8 mouse cellular contexts compared by ENCODE assay signal in the genomic region with DNA sequence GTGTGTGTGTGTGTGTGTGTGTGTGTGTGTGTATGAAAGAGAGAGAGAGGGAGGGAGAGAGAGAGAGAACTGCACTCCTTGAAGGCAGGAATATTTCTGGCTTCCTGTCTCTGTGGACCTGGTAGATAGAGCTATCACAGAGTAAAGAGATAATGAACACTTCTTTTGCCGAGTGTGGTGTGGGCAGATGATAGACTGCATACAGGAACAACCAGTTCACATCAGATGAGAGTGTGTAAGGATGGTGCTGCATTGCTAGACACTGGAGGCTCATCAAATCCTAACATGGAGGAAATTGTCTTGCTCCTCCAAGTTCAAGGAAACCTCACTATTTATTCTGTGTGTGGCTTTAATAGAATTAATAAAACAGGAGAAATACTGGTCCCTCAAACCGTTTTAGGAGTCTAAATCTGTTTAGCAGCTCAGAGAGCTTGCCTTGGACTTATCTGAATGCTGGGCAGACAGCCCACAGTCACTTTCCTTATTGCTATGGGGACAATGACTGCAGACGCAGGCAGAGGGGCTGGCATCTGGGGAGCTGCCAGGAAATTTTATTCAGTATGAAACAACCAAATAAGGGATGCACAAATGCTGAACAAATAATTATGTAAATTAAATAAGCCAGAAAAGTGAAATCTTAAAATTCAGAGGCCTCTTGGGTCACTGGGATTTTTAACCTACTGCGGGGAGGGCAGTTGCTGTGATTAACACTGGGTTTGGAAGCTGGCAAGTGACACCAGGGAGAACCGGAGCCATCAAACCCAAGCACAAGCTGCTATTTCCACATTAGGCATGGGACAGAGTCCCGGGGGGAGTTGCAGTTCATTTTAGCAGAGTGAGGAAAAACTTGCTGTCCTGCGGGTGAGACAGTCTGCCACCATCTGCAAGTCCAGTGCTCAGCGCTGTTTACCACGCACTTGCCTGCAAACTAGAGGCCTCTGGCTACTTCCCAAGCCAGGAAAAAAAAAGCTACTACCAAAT. TPM values are rescaled to one million over a fixed set of nuclear protein-coding genes. Genes with fewer than 3 reads are reported as not detected.
DNase-seq lines count a peak whose midpoint lies in the region; TF ChIP-seq lines count a peak whose summit lies in the region.

No protein-coding gene starts in this region.

- H3K27ac ChIP-seq in gastrocnemius, adult 2 months: no peak overlapping the region

- intact Hi-C loops in gastrocnemius, adult 2 months (cut with DNase I): no loop called here

- no peak overlapping the region for H3K4me3 ChIP-seq in gastrocnemius, adult 2 months

- TF ChIP-seq CTCF in gastrocnemius, adult 2 months (IDR thresholded peaks at IDR 0.05): no peak

- DNase-seq in gastrocnemius, adult 2 months: peak; percentile 26
- DNase-seq in gastrocnemius, adult 8-10 months (ENCODE audit: low spot score in 2 of 2): no peak
- DNase-seq in cerebellum, adult 11-12 months: peak; percentile 16
- peak; percentile 17 to 31 for DNase-seq in heart, adult 9 months (ENCODE audit: low spot score in 2 of 2)
- DNase-seq in layer of hippocampus, postnatal 25 days (ENCODE audit: extremely low spot score in 1 of 2, low spot score in 1 of 2): peak; percentile 22 to 48
- DNase-seq in right cerebral cortex, postnatal 10 days (ENCODE audit: low spot score in 2 of 2): peak; percentile 80 to 88
- no peak for DNase-seq in urinary bladder, postnatal 25 days (ENCODE audit: low spot score)
- DNase-seq in kidney, postnatal 25 days: no peak

RNA-seq across cellular contexts. Expression of a gene that starts 43.5 kb away (rescaled TPM):
- under 1 TPM; 0.67 to 0.71 TPM for total RNA-seq in gastrocnemius, adult 2 months (2021)
- total RNA-seq in gastrocnemius, adult 8-10 months (2022): under 1 TPM in 2 of 4 experiments, not detected in 2; 0.19 to 0.54 TPM
- total RNA-seq in layer of hippocampus, postnatal 25 days (2021): 1 to 10 TPM; 8.0 to 8.9 TPM

Comparison
In these comparisons a context has a peak if more than half of its experiments do, and no peak if none do; other contexts are left out.
1. DNase-seq: peak in gastrocnemius, adult 2 months (single experiment), cerebellum, adult 11-12 months (single experiment), heart, adult 9 months (2 of 2), layer of hippocampus, postnatal 25 days (2 of 2) and right cerebral cortex, postnatal 10 days (2 of 2); none in gastrocnemius, adult 8-10 months (0 of 2), urinary bladder, postnatal 25 days (single experiment) and kidney, postnatal 25 days (0 of 2).
2. RNA of a gene that starts 43.5 kb away (total RNA-seq): 8.0 to 8.9 TPM in layer of hippocampus, postnatal 25 days; 0.67 to 0.71 TPM in gastrocnemius, adult 2 months and 0.19 to 0.54 TPM in gastrocnemius, adult 8-10 months; every median in the first group is over 4 times any median in the second.